Mouse (Mus musculus): ENCODE results near the gene Rgs9bp. TPM values are rescaled to one million over a fixed set of nuclear protein-coding genes. Genes with fewer than 3 reads are reported as not detected.
"Not testable (repeated sequence)": the region's sequence is repeated elsewhere in the genome, so short reads cannot be mapped to it uniquely, and the experiment has no call there.

Gene Rgs9bp
- polyA plus RNA-seq, 1 experiment from 2014 or later, result 0.22 TPM

- not testable (repeated sequence) for H3K4me3 ChIP-seq (ENCODE audit: low read depth, low read length); H3K4me1 ChIP-seq (replicated peaks; ENCODE audit: control insufficient read depth, insufficient read depth, low read length); H3K36me3 ChIP-seq (ENCODE audit: control insufficient read depth, insufficient read depth, low read length); ATAC-seq (replicated peaks; ENCODE audit: low FRiP score); H3K4me2 ChIP-seq; H3K27me3 ChIP-seq (replicated peaks; ENCODE audit: control insufficient read depth, insufficient read depth, low read length); H3K27ac ChIP-seq (ENCODE audit: low read depth, low read length); H3K9me3 ChIP-seq (ENCODE audit: control insufficient read depth, low read length); H3K9ac ChIP-seq (ENCODE audit: low read depth, low read length); DNase-seq (ENCODE audit: low spot score)
- WGBS, result 79% methylated on average over 4 of the region's 4 CpGs
Measured at GRCm38 (mm10) chr7:35569724-35570123, 15.7 kb downstream of the Rgs9bp start.

- DNase-seq (ENCODE audit: low spot score); ATAC-seq (replicated peaks; ENCODE audit: low FRiP score); H3K36me3 ChIP-seq (ENCODE audit: control insufficient read depth, insufficient read depth, low read length); H3K9ac ChIP-seq (ENCODE audit: low read depth, low read length); H3K4me2 ChIP-seq; H3K4me1 ChIP-seq (replicated peaks; ENCODE audit: control insufficient read depth, insufficient read depth, low read length); H3K9me3 ChIP-seq (ENCODE audit: control insufficient read depth, low read length); H3K27me3 ChIP-seq (replicated peaks; ENCODE audit: control insufficient read depth, insufficient read depth, low read length); H3K4me3 ChIP-seq (ENCODE audit: low read depth, low read length); H3K27ac ChIP-seq (ENCODE audit: low read depth, low read length): not testable (repeated sequence)
- WGBS, result 77% methylated on average over 13 of the region's 13 CpGs
Measured at GRCm38 (mm10) chr7:35565965-35566364, 19.4 kb downstream of the Rgs9bp start.

- WGBS, result 76% methylated on average over 10 of the region's 10 CpGs
- not testable (repeated sequence) for H3K27ac ChIP-seq (ENCODE audit: low read depth, low read length); ATAC-seq (replicated peaks; ENCODE audit: low FRiP score); DNase-seq (ENCODE audit: low spot score); H3K9me3 ChIP-seq (ENCODE audit: control insufficient read depth, low read length); H3K4me2 ChIP-seq; H3K27me3 ChIP-seq (replicated peaks; ENCODE audit: control insufficient read depth, insufficient read depth, low read length); H3K36me3 ChIP-seq (ENCODE audit: control insufficient read depth, insufficient read depth, low read length); H3K9ac ChIP-seq (ENCODE audit: low read depth, low read length); H3K4me3 ChIP-seq (ENCODE audit: low read depth, low read length)
- peaks cover 15% of the 10 kb centered on the region for H3K4me1 ChIP-seq (replicated peaks; ENCODE audit: control insufficient read depth, insufficient read depth, low read length)
Measured at GRCm38 (mm10) chr7:35564872-35565271, 20.5 kb downstream of the Rgs9bp start.

GRCm38 (mm10) chr7:35564067-35564865 is 21.1 kb downstream of the Rgs9bp start:
- H3K36me3 ChIP-seq (ENCODE audit: control insufficient read depth, insufficient read depth, low read length), result no peaks in the 10 kb centered on the region

GRCm38 (mm10) chr7:35563071-35563470 is 22.3 kb downstream of the Rgs9bp start:
- Histone ChIP-seq H3K4me3 (ENCODE audit: low read depth, low read length) (no peak overlapping the region), H3K4me2 (no peak overlapping the region), H3K9ac (ENCODE audit: low read depth, low read length) (no peak overlapping the region), H3K27me3 (replicated peaks; ENCODE audit: control insufficient read depth, insufficient read depth, low read length) (no peaks in the 10 kb centered on the region), H3K4me1 (replicated peaks; ENCODE audit: control insufficient read depth, insufficient read depth, low read length) (peaks cover 31% of the 10 kb centered on the region), H3K27ac (ENCODE audit: low read depth, low read length) (no peak overlapping the region), H3K9me3 (ENCODE audit: control insufficient read depth, low read length) (no peaks in the 10 kb centered on the region), H3K36me3 (ENCODE audit: control insufficient read depth, insufficient read depth, low read length) (no peaks in the 10 kb centered on the region)
- 61% methylated on average over 11 of the region's 11 CpGs for WGBS
- DNase-seq (ENCODE audit: low spot score) (no peak), ATAC-seq (replicated peaks; ENCODE audit: low FRiP score) (no peak)

More at GRCm38 (mm10) chr7:35564067-35564865, 21.1 kb downstream of the Rgs9bp start:
- Histone ChIP-seq H3K27me3 (replicated peaks; ENCODE audit: control insufficient read depth, insufficient read depth, low read length) (no peaks in the 10 kb centered on the region), H3K27ac (ENCODE audit: low read depth, low read length) (no peak overlapping the region), H3K9ac (ENCODE audit: low read depth, low read length) (no peak overlapping the region), H3K4me3 (ENCODE audit: low read depth, low read length) (no peak overlapping the region), H3K9me3 (ENCODE audit: control insufficient read depth, low read length) (no peaks in the 10 kb centered on the region), H3K4me2 (no peak overlapping the region), H3K4me1 (replicated peaks; ENCODE audit: control insufficient read depth, insufficient read depth, low read length) (peaks cover 19% of the 10 kb centered on the region)
- WGBS, result 84% methylated on average over 2 of the region's 2 CpGs
- ATAC-seq (replicated peaks; ENCODE audit: low FRiP score) (no peak), DNase-seq (ENCODE audit: low spot score) (no peak)

- Histone ChIP-seq H3K4me3 (ENCODE audit: low read depth, low read length) (no peak overlapping the region), H3K27me3 (replicated peaks; ENCODE audit: control insufficient read depth, insufficient read depth, low read length) (no peaks in the 10 kb centered on the region), H3K4me1 (replicated peaks; ENCODE audit: control insufficient read depth, insufficient read depth, low read length) (peaks cover 43% of the 10 kb centered on the region), H3K9ac (ENCODE audit: low read depth, low read length) (peak overlapping the region; percentile 39; the same call in 1 of the 2 replicates), H3K4me2 (peak overlapping the region; percentile 51), H3K27ac (ENCODE audit: low read depth, low read length) (peak overlapping the region; percentile 77), H3K9me3 (ENCODE audit: control insufficient read depth, low read length) (no peaks in the 10 kb centered on the region), H3K36me3 (ENCODE audit: control insufficient read depth, insufficient read depth, low read length) (no peaks in the 10 kb centered on the region)
- DNase-seq (ENCODE audit: low spot score) (no peak), ATAC-seq (replicated peaks; ENCODE audit: low FRiP score) (peak; percentile 55)
- WGBS, result 81% methylated on average over 3 of the region's 3 CpGs
Measured at GRCm38 (mm10) chr7:35559838-35560237, 25.5 kb downstream of the Rgs9bp start.

GRCm38 (mm10) chr7:35558681-35559080 is 26.7 kb downstream of the Rgs9bp start:
- Histone ChIP-seq H3K9me3 (ENCODE audit: control insufficient read depth, low read length) (no peaks in the 10 kb centered on the region), H3K4me1 (replicated peaks; ENCODE audit: control insufficient read depth, insufficient read depth, low read length) (peaks cover 43% of the 10 kb centered on the region), H3K9ac (ENCODE audit: low read depth, low read length) (no peak overlapping the region), H3K27me3 (replicated peaks; ENCODE audit: control insufficient read depth, insufficient read depth, low read length) (no peaks in the 10 kb centered on the region), H3K27ac (ENCODE audit: low read depth, low read length) (no peak overlapping the region), H3K4me3 (ENCODE audit: low read depth, low read length) (no peak overlapping the region), H3K36me3 (ENCODE audit: control insufficient read depth, insufficient read depth, low read length) (no peaks in the 10 kb centered on the region), H3K4me2 (no peak overlapping the region)
- DNase-seq (ENCODE audit: low spot score), result no peak
- no peak for ATAC-seq (replicated peaks; ENCODE audit: low FRiP score)
- WGBS, result 61% methylated on average over 2 of the region's 2 CpGs

- H3K4me1 ChIP-seq (replicated peaks; ENCODE audit: control insufficient read depth, insufficient read depth, low read length), result peaks cover 41% of the 10 kb centered on the region
- peak overlapping the region; percentile 88 for H3K4me2 ChIP-seq
- WGBS, result 44% methylated on average over 3 of the region's 3 CpGs
Measured at GRCm38 (mm10) chr7:35557577-35557976, 27.8 kb downstream of the Rgs9bp start.

GRCm38 (mm10) chr7:35556905-35557304 is 28.5 kb downstream of the Rgs9bp start:
- Histone ChIP-seq H3K27me3 (replicated peaks; ENCODE audit: control insufficient read depth, insufficient read depth, low read length) (no peaks in the 10 kb centered on the region), H3K36me3 (ENCODE audit: control insufficient read depth, insufficient read depth, low read length) (no peaks in the 10 kb centered on the region), H3K9ac (ENCODE audit: low read depth, low read length) (peak overlapping the region; percentile 98), H3K4me1 (replicated peaks; ENCODE audit: control insufficient read depth, insufficient read depth, low read length) (peaks cover 35% of the 10 kb centered on the region), H3K27ac (ENCODE audit: low read depth, low read length) (peak overlapping the region; percentile 97), H3K4me3 (ENCODE audit: low read depth, low read length) (no peak overlapping the region), H3K4me2 (peak overlapping the region; percentile 88), H3K9me3 (ENCODE audit: control insufficient read depth, low read length) (no peaks in the 10 kb centered on the region)
- no peak for DNase-seq (ENCODE audit: low spot score)
- peak; percentile 51 for ATAC-seq (replicated peaks; ENCODE audit: low FRiP score)
- 42% methylated on average over 5 of the region's 5 CpGs for WGBS

More at GRCm38 (mm10) chr7:35557577-35557976, 27.8 kb downstream of the Rgs9bp start:
- DNase-seq (ENCODE audit: low spot score) (no peak), ATAC-seq (replicated peaks; ENCODE audit: low FRiP score) (no peak)
- no peak overlapping the region for H3K4me3 ChIP-seq (ENCODE audit: low read depth, low read length)
- no peaks in the 10 kb centered on the region for H3K27me3 ChIP-seq (replicated peaks; ENCODE audit: control insufficient read depth, insufficient read depth, low read length)
- H3K36me3 ChIP-seq (ENCODE audit: control insufficient read depth, insufficient read depth, low read length), result no peaks in the 10 kb centered on the region
- peak overlapping the region; percentile 97 for H3K27ac ChIP-seq (ENCODE audit: low read depth, low read length)
- peak overlapping the region; percentile 54; the same call in 1 of the 2 replicates for H3K9ac ChIP-seq (ENCODE audit: low read depth, low read length)
- H3K9me3 ChIP-seq (ENCODE audit: control insufficient read depth, low read length), result no peaks in the 10 kb centered on the region

All from liver, embryonic 11.5 days (tissue).